Mouse (Mus musculus) embryonic facial prominence, embryonic 14.5 days (tissue): ENCODE measurements around the gene Sall4. TPM values are rescaled to one million over a fixed set of nuclear protein-coding genes. Genes with fewer than 3 reads are reported as not detected.

Experiments
- ATAC-seq: fragments of 200-750 bp; cut with Nextera tagmentation; 2 replicates; pipeline ENCODE4 v1.8.0; 2017; ENCODE audit warnings: low read depth, moderate number of reproducible peaks, moderate TSS enrichment
- DNase-seq: peaks from one replicate; pipeline ENCODE4 v3.0.0-alpha.2; 2015; ENCODE audit warnings: low spot score
- H3K27ac ChIP-seq: fragments of 300-500 bp; sonication (generic); replicated peaks from 2 replicates; pipeline ENCODE4 v1.5.1; 2014; ENCODE audit warnings: low read depth, mild to moderate bottlenecking, low read length, moderate library complexity
- H3K27me3 ChIP-seq: fragments of 300-500 bp; sonication (generic); replicated peaks from 2 replicates; pipeline ENCODE4 v1.6.1; 2014; ENCODE audit warnings: low read length; ENCODE audit not compliant: control insufficient read depth, insufficient read depth
- H3K36me3 ChIP-seq: fragments of 300-500 bp; sonication (generic); 2 replicates; pipeline ENCODE4 v1.6.1; 2014; ENCODE audit warnings: low read length, mixed read lengths; ENCODE audit not compliant: control insufficient read depth, insufficient read depth
- H3K4me1 ChIP-seq: fragments of 300-500 bp; sonication (generic); 2 replicates; pipeline ENCODE4 v1.6.1; 2014; ENCODE audit warnings: antibody characterized with exemption, low read length; ENCODE audit not compliant: control insufficient read depth, insufficient read depth
- H3K4me2 ChIP-seq: fragments of 300-500 bp; sonication (generic); 2 replicates; pipeline ENCODE4 v1.6.1; 2014; ENCODE audit warnings: low read depth, mild to moderate bottlenecking, low read length, moderate library complexity, mixed read lengths
- H3K4me3 ChIP-seq: fragments of 300-500 bp; sonication (generic); 2 replicates; pipeline ENCODE4 v1.5.1; 2014; ENCODE audit warnings: low read depth, mild to moderate bottlenecking, low read length
- H3K9ac ChIP-seq: fragments of 300-500 bp; sonication (generic); 2 replicates; pipeline ENCODE4 v1.6.1; 2014; ENCODE audit warnings: low read depth, mild to moderate bottlenecking, low read length, moderate library complexity, mixed read lengths
- H3K9me3 ChIP-seq: fragments of 300-500 bp; sonication (generic); 2 replicates; pipeline ENCODE4 v1.6.1; 2016; ENCODE audit warnings: low read length; ENCODE audit not compliant: control insufficient read depth
- WGBS: fragments of 180-500 bp; shearing (Covaris S2); extraction: QIAGEN DNeasy Blood & Tissue Kit; methylation state at CpG from one replicate; pipeline ENCODE4 v1.1.7; 2014; 5-methylcytosine and 5-hydroxymethylcytosine counted together
- polyA plus RNA-seq: library from polyadenylated mRNA; unstranded; fragments of >200 nt; fragmentation: Nextera tagmentation; extraction: Ambion mirVana; gene quantifications from 2 replicates; pipeline ENCODE4 v1.2.1, GENCODE M21; 2014

The Sall4 gene
- polyA plus RNA-seq, 1 experiment from 2014 or later = 0.35 TPM

- peak overlapping the region; percentile 84 for H3K9ac ChIP-seq
- H3K4me2 ChIP-seq = peak overlapping the region; percentile 71
- H3K27me3 ChIP-seq = no peaks in the 10 kb centered on the region
- H3K4me3 ChIP-seq = peak overlapping the region; percentile 90
- 2% methylated on average over 9 of the region's 108 CpGs for WGBS
- H3K9me3 ChIP-seq = no peaks in the 10 kb centered on the region
- ATAC-seq (peak; percentile 94), DNase-seq (peak; percentile 92)
- peak overlapping the region; percentile 81 for H3K27ac ChIP-seq
- H3K36me3 ChIP-seq = no peaks in the 10 kb centered on the region
- no peaks in the 10 kb centered on the region for H3K4me1 ChIP-seq
Measured at GRCm38 (mm10) chr2:168741273-168742058, 26.3 kb downstream of the Sall4 start.

GRCm38 (mm10) chr2:168740496-168740895 is 27.2 kb downstream of the Sall4 start:
- no peaks in the 10 kb centered on the region for H3K27me3 ChIP-seq
- peak overlapping the region; percentile 71 for H3K4me2 ChIP-seq
- H3K27ac ChIP-seq = no peak overlapping the region
- H3K36me3 ChIP-seq = no peaks in the 10 kb centered on the region
- no peaks in the 10 kb centered on the region for H3K4me1 ChIP-seq
- H3K9ac ChIP-seq = no peak overlapping the region
- H3K4me3 ChIP-seq = peak overlapping the region; percentile 90
- ATAC-seq (no peak), DNase-seq (no peak)
- H3K9me3 ChIP-seq = no peaks in the 10 kb centered on the region
- WGBS = 89% methylated on average over 10 of the region's 10 CpGs

- no peak for DNase-seq
- no peak for ATAC-seq
- Histone ChIP-seq H3K9ac (no peak overlapping the region), H3K4me2 (no peak overlapping the region), H3K36me3 (no peaks in the 10 kb centered on the region), H3K27ac (no peak overlapping the region), H3K27me3 (no peaks in the 10 kb centered on the region), H3K4me1 (no peaks in the 10 kb centered on the region), H3K9me3 (no peaks in the 10 kb centered on the region), H3K4me3 (no peak overlapping the region)
- 90% methylated on average over 1 of the region's 1 CpGs for WGBS
Measured at GRCm38 (mm10) chr2:168738854-168739253, 28.9 kb downstream of the Sall4 start.

- Histone ChIP-seq H3K27ac (no peak overlapping the region), H3K27me3 (no peaks in the 10 kb centered on the region), H3K9ac (no peak overlapping the region), H3K9me3 (no peaks in the 10 kb centered on the region), H3K4me2 (no peak overlapping the region), H3K4me3 (no peak overlapping the region), H3K36me3 (no peaks in the 10 kb centered on the region), H3K4me1 (no peaks in the 10 kb centered on the region)
- DNase-seq (no peak), ATAC-seq (no peak)
- 57% methylated on average over 10 of the region's 10 CpGs for WGBS
Measured at GRCm38 (mm10) chr2:168737878-168738277, 29.9 kb downstream of the Sall4 start.

DNA sequence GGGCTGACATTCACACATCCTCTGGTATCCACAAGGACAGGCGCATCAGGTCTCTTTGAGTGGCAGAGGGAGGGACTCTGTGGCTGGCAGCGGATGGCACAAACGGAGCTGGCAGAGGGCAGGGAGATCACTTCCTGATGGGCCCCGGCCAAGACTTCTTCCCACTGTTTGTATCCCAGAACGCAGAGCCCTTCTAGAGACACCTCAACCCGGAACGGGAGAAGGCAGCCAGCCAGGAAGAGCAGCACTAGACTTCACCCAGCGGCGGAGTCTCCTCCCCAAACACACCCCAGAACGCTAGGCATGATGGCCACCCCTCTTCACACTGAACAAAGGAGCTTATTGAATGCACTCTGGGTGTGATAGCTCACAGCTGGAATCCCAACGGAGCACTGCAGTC is 33.7 kb downstream of the Sall4 start:
- 37% methylated on average over 9 of the region's 11 CpGs for WGBS
- ATAC-seq (no peak), DNase-seq (no peak)
- Histone ChIP-seq H3K9ac (no peak overlapping the region), H3K4me1 (0 out of 2 replicates have a peak, but pooled peaks cover 4% of the 10 kb centered on the region), H3K9me3 (no peaks in the 10 kb centered on the region), H3K4me3 (no peak overlapping the region), H3K27me3 (no peaks in the 10 kb centered on the region), H3K4me2 (no peak overlapping the region), H3K27ac (no peak overlapping the region), H3K36me3 (no peaks in the 10 kb centered on the region)

GRCm38 (mm10) chr2:168731258-168731657 is 36.5 kb downstream of the Sall4 start:
- H3K4me1 ChIP-seq = 0 out of 2 replicates have a peak, but pooled peaks cover 4% of the 10 kb centered on the region
- no peak overlapping the region for H3K4me2 ChIP-seq
- H3K36me3 ChIP-seq = no peaks in the 10 kb centered on the region
- no peaks in the 10 kb centered on the region for H3K9me3 ChIP-seq
- no peak overlapping the region for H3K4me3 ChIP-seq
- no peak for ATAC-seq
- no peak overlapping the region for H3K27ac ChIP-seq
- H3K9ac ChIP-seq = no peak overlapping the region
- WGBS = 64% methylated on average over 8 of the region's 8 CpGs
- no peak for DNase-seq
- H3K27me3 ChIP-seq = no peaks in the 10 kb centered on the region

GRCm38 (mm10) chr2:168729736-168730135 is 38.0 kb downstream of the Sall4 start:
- H3K9ac ChIP-seq = no peak overlapping the region
- no peak overlapping the region for H3K4me3 ChIP-seq
- H3K4me2 ChIP-seq = no peak overlapping the region
- no peak overlapping the region for H3K27ac ChIP-seq
- H3K4me1 ChIP-seq = 0 out of 2 replicates have a peak, but pooled peaks cover 4% of the 10 kb centered on the region
- no peaks in the 10 kb centered on the region for H3K9me3 ChIP-seq
- no peaks in the 10 kb centered on the region for H3K36me3 ChIP-seq
- no peaks in the 10 kb centered on the region for H3K27me3 ChIP-seq
- no peak for ATAC-seq
- 79% methylated on average over 12 of the region's 12 CpGs for WGBS
- no peak for DNase-seq

- H3K27me3 ChIP-seq = no peaks in the 10 kb centered on the region
- no peak overlapping the region for H3K9ac ChIP-seq
- H3K9me3 ChIP-seq = no peaks in the 10 kb centered on the region
- 77% methylated on average over 12 of the region's 12 CpGs for WGBS
- H3K4me1 ChIP-seq = 0 out of 2 replicates have a peak, but pooled peaks cover 4% of the 10 kb centered on the region
- DNase-seq (no peak), ATAC-seq (no peak)
- H3K36me3 ChIP-seq = no peaks in the 10 kb centered on the region
- H3K4me2 ChIP-seq = no peak overlapping the region
- H3K4me3 ChIP-seq = no peak overlapping the region
- H3K27ac ChIP-seq = no peak overlapping the region
Measured at GRCm38 (mm10) chr2:168728045-168728444, 39.7 kb downstream of the Sall4 start.

DNA sequence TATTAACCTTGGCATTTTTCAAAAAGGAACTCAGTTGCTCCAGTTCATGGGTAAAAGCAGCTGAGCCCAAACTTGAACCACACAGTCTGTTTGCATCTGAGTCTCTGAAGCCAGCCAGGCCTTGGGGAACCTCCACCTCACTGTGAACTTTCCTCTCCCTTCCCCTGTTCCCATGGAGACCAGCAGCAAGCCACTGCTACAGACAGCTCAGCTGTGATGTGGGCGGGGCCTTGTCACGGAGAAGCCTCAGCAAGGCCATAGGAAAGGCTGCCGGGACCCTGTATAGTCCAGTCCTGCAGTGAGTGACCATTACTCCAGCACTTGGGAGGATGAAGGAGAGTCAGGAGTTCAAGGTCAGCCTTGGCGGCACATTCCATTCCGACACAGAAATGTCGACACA is 41.7 kb downstream of the Sall4 start:
- no peak overlapping the region for H3K27ac ChIP-seq
- H3K4me3 ChIP-seq = no peak overlapping the region
- H3K9me3 ChIP-seq = no peaks in the 10 kb centered on the region
- H3K4me1 ChIP-seq = no peaks in the 10 kb centered on the region
- 44% methylated on average over 6 of the region's 6 CpGs for WGBS
- no peak overlapping the region for H3K9ac ChIP-seq
- no peaks in the 10 kb centered on the region for H3K27me3 ChIP-seq
- ATAC-seq (peak; percentile 87), DNase-seq (peak; percentile 87)
- H3K4me2 ChIP-seq = no peak overlapping the region
- no peaks in the 10 kb centered on the region for H3K36me3 ChIP-seq
